Mouse (Mus musculus): Measurements from ENCODE around the gene Lrrc45. TPM values are rescaled to one million over a fixed set of nuclear protein-coding genes. Genes with fewer than 3 reads are reported as not detected.

Gene Lrrc45
- total RNA-seq, 2 experiments from 2014 or later: 16.7 to 30.6 TPM

- ATAC-seq (replicated peaks; ENCODE audit: poor library complexity, severe bottlenecking): no peak
These were observed 9.8 kb upstream of the Lrrc45 start for GRCm38 (mm10) chr11:120703696-120704454.

DNA sequence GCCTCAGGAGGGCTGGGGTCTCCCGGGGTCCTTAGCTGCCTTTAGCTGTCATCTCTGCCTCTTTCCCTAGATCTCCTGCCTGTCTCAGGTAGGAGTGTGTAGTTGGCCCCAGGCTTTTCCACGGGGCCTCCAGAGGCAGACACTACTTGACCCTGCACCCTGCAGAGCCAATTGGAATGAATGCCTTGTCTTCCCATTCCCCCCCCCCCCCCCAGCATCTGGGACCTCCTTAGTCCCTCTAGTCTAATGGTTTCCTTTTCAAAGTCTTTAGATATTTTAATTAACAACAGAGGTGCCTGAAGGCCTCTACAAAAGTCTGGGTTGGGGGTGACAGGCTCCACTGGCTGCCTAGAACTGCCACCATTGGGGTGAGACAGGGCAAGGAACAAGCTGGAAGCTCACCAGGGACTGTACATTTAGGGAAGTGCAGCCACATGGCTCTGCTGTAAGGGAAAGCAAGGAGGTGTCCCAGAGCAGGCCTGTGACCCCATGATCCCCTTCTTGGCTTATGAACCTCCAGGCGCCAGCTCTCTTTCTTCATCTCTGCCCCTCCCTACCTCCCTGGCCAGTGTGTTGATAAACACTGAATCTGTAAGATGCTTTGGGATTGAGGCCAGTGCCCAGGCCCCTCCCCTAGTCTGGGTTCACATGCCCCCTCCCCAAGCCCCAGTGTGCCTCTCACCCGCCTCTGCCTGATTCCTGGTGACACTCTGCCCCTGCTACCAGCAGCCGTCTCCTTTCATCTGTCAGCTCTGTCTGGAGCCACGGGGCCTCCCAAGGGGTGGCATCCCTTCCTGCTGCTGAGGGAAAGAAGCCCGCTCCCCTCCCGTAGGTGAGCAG lies 9.0 kb upstream of the Lrrc45 start:
- ATAC-seq (replicated peaks; ENCODE audit: poor library complexity, severe bottlenecking): no peak

DNA sequence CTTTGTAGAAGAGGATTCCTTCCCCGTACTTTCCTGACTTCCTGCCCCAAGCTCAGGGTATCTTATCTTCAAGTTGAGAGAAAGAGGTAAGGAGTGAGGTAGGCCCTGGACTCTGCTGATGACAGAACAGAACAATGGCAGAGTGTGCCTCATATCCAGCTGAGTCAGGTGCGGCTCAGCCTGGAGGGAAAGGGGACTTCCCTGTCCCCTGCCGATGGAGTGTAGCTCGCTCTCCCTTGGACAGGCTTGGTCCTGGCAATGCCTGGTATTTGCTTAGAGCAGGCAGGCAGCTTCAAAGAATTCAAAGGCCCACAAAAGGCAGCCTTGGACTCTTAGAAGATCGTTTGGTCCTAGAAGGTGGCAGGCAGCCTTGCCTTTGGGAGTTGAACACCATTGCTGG lies 7.6 kb upstream of the Lrrc45 start:
- no peak for ATAC-seq (replicated peaks; ENCODE audit: poor library complexity, severe bottlenecking)

- no peak for ATAC-seq (replicated peaks; ENCODE audit: poor library complexity, severe bottlenecking)
These were observed 6.5 kb upstream of the Lrrc45 start for GRCm38 (mm10) chr11:120707225-120707624.

DNA sequence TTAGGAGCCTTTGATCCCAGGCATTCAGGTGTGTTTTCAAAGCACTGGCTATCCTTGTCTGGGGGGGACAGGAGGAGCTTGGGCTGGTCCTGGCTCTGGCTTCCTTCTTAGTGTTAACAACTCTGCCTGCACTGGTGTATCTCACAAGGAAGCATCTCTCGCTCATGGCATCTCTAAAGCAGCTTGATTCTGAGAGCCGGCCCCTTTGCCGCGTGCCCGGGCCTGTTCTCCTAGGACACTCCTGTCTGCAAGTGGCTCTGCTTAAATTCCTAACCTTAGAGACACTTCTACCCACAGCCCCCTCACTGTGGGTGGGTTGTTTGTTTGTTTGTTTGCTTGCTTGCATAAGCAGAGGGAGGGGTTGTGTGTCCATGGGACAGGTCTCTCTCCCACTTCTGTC lies 5.8 kb upstream of the Lrrc45 start:
- ATAC-seq (replicated peaks; ENCODE audit: poor library complexity, severe bottlenecking): no peak

DNA sequence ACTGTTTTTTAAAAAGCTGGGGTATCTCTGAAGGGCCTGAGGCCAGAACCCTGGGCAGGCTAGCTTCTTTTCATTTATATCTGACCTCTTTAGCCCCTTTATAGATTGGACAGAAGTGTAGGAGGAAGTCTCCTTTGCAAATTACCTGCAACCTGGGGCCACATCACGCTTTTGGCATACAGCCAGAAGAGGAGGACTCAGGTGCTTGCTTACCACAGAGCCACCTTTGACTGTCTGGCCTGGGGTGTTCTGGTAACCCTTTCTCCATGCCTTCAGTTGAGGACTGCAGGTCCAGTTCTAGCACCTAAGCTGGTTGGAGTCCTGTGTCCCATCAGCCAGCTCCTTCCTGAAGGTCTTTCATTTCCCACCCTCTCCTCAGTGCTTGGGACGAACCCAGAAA lies 4.2 kb upstream of the Lrrc45 start:
- no peak for ATAC-seq (replicated peaks; ENCODE audit: poor library complexity, severe bottlenecking)

- no peak for ATAC-seq (replicated peaks; ENCODE audit: poor library complexity, severe bottlenecking)
These were observed 3.1 kb upstream of the Lrrc45 start for GRCm38 (mm10) chr11:120710672-120711071.

GRCm38 (mm10) chr11:120711980-120712604 lies 1.6 kb upstream of the Lrrc45 start:
- no peak for ATAC-seq (replicated peaks; ENCODE audit: poor library complexity, severe bottlenecking)

DNA sequence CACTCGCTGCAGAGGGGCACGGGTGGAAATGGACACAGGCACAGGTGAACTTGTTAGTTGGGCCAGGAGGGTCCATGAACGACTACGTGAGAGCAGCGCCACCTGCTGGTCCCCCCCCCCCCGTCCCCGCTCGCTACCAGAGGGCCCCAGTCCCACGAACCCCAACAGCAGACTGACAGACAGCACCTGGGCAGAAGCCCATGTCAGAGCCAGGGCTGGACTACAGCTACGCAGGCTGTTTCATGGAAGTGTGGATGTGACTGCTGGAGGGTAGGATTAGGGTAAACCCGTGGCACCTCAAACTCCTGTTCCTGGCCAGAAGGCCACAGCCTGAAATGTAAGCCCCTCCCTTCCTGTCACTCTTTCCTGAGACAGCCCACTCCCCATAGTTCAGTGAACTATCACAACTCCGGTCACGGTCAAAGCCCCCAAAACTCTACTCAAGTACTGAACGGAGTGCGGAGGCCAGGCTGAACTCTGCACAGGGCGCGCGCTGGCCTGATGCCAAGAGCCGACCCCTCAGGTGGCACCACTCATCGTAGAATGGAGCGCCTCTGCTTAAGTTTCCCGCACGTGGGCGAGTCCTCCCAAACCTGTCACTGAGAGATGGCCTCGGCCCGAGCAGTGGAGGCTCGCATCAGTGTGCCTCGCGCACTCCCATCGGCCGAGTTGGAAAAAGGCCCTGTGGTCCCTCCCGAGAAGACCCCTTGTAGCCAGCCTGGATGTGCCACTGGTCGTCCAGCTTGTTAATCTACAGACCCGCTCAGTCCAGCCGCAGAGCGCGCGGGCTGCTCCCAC lies 755 bp upstream of the Lrrc45 start:
- ATAC-seq (replicated peaks; ENCODE audit: poor library complexity, severe bottlenecking): peak; percentile 25

- ATAC-seq (replicated peaks; ENCODE audit: poor library complexity, severe bottlenecking): no peak
These were observed 821 bp downstream of the Lrrc45 start for GRCm38 (mm10) chr11:120714546-120714945.

GRCm38 (mm10) chr11:120715131-120715530 lies 1.4 kb downstream of the Lrrc45 start:
- ATAC-seq (replicated peaks; ENCODE audit: poor library complexity, severe bottlenecking): no peak

DNA sequence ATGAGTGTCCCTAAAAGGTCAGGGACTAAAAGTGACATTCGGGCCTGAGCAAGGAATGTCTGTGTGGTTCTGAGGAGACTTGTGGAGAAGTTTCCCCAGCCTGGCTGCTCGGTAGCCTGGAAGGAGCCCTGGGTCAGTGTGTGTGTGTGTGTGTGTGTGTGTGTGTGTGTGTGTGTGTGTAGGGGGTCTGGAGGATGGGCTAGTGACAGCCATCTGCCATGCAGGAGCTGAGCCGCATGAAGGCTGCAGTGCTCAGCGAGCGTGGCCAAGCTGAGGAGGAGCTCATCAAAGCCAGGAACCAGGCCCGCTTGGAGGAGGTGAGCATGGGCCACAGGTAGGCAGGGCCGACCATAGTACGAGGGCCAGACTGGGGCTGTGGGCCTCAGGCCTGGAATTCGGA lies 5.5 kb downstream of the Lrrc45 start:
- ATAC-seq (replicated peaks; ENCODE audit: poor library complexity, severe bottlenecking): no peak

DNA sequence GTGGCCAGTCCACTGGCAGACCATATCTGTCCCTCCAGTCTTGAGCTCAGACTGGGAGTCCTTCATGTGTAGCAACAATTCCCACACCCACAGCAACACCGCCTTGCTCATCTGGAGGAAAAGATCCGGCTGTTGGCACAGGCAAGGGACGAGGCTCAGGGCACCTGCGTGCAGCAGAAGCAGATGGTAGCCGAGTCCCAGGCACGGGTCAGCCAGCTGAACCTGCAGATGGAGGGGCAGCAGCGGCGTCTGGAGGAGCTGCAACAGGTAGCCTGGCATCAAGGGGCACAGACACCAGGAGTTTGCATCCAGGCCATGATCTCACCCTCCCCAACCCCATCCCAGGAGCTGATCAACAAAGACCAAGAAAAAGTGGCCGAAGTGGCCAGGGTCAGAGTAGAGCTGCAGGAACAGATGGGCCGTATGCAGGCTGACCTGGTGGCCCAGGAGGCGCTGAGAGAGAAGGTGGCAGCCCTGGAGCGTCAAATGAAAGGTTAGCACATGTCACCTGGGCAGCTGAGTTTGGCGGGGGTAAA lies 6.2 kb downstream of the Lrrc45 start:
- no peak for ATAC-seq (replicated peaks; ENCODE audit: poor library complexity, severe bottlenecking)

GRCm38 (mm10) chr11:120720450-120720849 lies 6.7 kb downstream of the Lrrc45 start:
- ATAC-seq (replicated peaks; ENCODE audit: poor library complexity, severe bottlenecking): peak; percentile 79

- peak; percentile 29; the same call in 1 of the 2 replicates for ATAC-seq (replicated peaks; ENCODE audit: poor library complexity, severe bottlenecking)
These were observed 7.7 kb downstream of the Lrrc45 start, which contains the start of gene Rac3 for GRCm38 (mm10) chr11:120721124-120722066. Gene Rac3 (plus strand): TSS chr11:120721470.

GRCm38 (mm10) chr11:120722067-120722630 lies 8.4 kb downstream of the Lrrc45 start:
- ATAC-seq (replicated peaks; ENCODE audit: poor library complexity, severe bottlenecking): peak; percentile 16; the same call in 1 of the 2 replicates

DNA sequence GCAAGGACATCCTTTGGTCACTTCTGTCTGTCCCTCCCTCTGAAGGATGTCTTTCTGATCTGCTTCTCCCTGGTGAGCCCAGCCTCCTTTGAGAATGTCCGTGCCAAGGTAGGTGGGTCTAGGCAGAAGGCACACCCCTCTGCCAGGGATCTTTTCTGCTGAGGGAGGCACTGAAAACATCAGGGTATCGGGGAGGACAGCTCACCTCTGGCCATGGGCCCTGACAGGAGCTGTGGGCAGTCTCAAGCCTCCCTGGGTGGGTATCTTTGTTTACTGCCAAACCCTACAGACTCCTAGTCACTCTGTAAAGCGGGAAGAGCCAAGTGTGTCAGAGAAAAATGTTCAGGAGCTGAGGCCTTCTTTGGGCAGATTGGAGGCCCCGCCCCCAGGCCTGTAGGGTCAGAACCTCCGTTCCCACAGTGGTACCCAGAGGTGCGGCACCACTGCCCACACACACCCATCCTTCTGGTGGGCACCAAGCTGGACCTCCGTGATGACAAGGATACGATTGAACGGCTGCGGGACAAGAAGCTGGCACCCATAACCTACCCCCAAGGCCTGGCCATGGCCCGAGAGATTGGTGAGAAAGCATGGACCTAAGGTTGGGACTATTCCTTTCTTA lies 9.1 kb downstream of the Lrrc45 start:
- ATAC-seq (replicated peaks; ENCODE audit: poor library complexity, severe bottlenecking): no peak

DNA sequence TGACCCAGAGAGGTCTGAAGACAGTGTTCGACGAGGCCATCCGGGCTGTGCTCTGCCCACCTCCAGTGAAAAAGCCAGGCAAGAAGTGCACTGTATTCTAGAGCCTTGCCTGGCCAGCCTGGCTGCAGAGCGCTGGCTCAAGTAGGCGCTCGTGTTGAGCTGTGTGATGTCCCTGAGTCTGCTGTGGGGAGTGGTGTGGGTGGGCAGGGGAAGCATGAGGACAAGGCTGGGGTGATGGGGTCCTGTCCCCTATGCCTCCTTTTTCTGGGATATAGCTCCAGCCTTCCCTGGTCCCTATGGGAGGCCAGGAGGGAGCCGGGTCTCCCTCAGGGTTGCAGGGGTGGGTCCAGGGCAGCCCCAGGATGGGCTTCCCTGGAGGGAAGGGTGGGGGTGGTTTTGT lies 9.8 kb downstream of the Lrrc45 start:
- ATAC-seq (replicated peaks; ENCODE audit: poor library complexity, severe bottlenecking): no peak
